Mouse (Mus musculus): Measurements from ENCODE around the gene Slc10a6. TPM values are rescaled to one million over a fixed set of nuclear protein-coding genes. Genes with fewer than 3 reads are reported as not detected.

The Slc10a6 gene
- total RNA-seq, 2 experiments from 2014 or later: not detected

- ATAC-seq (replicated peaks; ENCODE audit: poor library complexity, severe bottlenecking): no peak
These were observed 59.8 kb downstream of the Slc10a6 start for GRCm38 (mm10) chr5:103569446-103569845.

GRCm38 (mm10) chr5:103568034-103568433 is 61.2 kb downstream of the Slc10a6 start:
- ATAC-seq (replicated peaks; ENCODE audit: poor library complexity, severe bottlenecking): no peak

GRCm38 (mm10) chr5:103560546-103560945 is 68.7 kb downstream of the Slc10a6 start:
- no peak for ATAC-seq (replicated peaks; ENCODE audit: poor library complexity, severe bottlenecking)

Other genes with a start within 250 kb of the Slc10a6 start
- not detected in 2 replicates for gene Ptpn13, start 204.2 kb downstream of the Slc10a6 start, total RNA-seq (2014; fragmentation: Nextera tagmentation)
- gene Ptpn13, start 204.2 kb downstream of the Slc10a6 start, total RNA-seq (2017): not detected in 2 replicates
- gene 1700016H13Rik, start 26.6 kb upstream of the Slc10a6 start, total RNA-seq (2014; fragmentation: Nextera tagmentation): not detected in 2 replicates
- 0.93 TPM in 1 of 2 replicates, not detected in the other for gene 1700016H13Rik, start 26.6 kb upstream of the Slc10a6 start, total RNA-seq (2017)
- 93.5 and 127 TPM in 2 replicates for gene Aff1, start 63.0 kb upstream of the Slc10a6 start, total RNA-seq (2014; fragmentation: Nextera tagmentation)
- gene Aff1, start 63.0 kb upstream of the Slc10a6 start, total RNA-seq (2017): 36.1 and 37.4 TPM in 2 replicates

Data from granulocyte monocyte progenitor cell, adult 5-6 weeks (primary cell).